Mouse (Mus musculus) brain, embryonic 14.5 days (tissue): Measurements from ENCODE around the gene Senp2.

Experiments used
- CTCF ChIP-seq: fragments of 200-500 bp; IDR thresholded peaks from 2 replicates; pipeline ENCODE4 v1.5.1; 2012; ENCODE audit warnings: inconsistent platforms, mild to moderate bottlenecking, moderate library complexity, borderline replicate concordance; ENCODE audit not compliant: insufficient read depth, insufficient read length; ENCODE audit errors: extremely low read depth
- POLR2A ChIP-seq: fragments of 200-500 bp; IDR thresholded peaks from 2 replicates; pipeline ENCODE4 v1.6.1; 2012; ENCODE audit warnings: mild to moderate bottlenecking, inconsistent platforms, borderline replicate concordance; ENCODE audit not compliant: poor library complexity, insufficient read depth, insufficient read length, severe bottlenecking; ENCODE audit errors: extremely low read depth

- TF ChIP-seq POLR2A, result no peak
- TF ChIP-seq CTCF, result no peak
These were observed 12.2 kb upstream of the Senp2 start for GRCm38 (mm10) chr16:21996881-21997641.
